Mouse (Mus musculus) urinary bladder, postnatal 10 days (tissue): ENCODE measurements around the gene Rnd2.
"Not testable (repeated sequence)": the region's sequence is repeated elsewhere in the genome, so short reads cannot be mapped to it uniquely, and the experiment has no call there.

Experiments used
- DNase-seq: peaks from one replicate; pipeline ENCODE4 v3.0.0; 2022; ENCODE audit warnings: low spot score

The Rnd2 gene

GRCm38 (mm10) chr11:101468731-101469130, 3.9 kb downstream of the Rnd2 start:
- no peak for DNase-seq

- DNase-seq: no peak
These were observed 4.4 kb downstream of the Rnd2 start for GRCm38 (mm10) chr11:101469155-101469554.

GRCm38 (mm10) chr11:101470206-101470605, 5.4 kb downstream of the Rnd2 start:
- no peak for DNase-seq

- no peak for DNase-seq
These were observed 7.1 kb downstream of the Rnd2 start for GRCm38 (mm10) chr11:101471926-101472325.

- no peak for DNase-seq
These were observed 7.5 kb downstream of the Rnd2 start for GRCm38 (mm10) chr11:101472336-101472735.

- not testable (repeated sequence) for DNase-seq
These were observed 8.9 kb downstream of the Rnd2 start for GRCm38 (mm10) chr11:101473686-101474085.

- DNase-seq: no peak
These were observed 9.5 kb downstream of the Rnd2 start for GRCm38 (mm10) chr11:101474298-101474697.

GRCm38 (mm10) chr11:101476361-101476760, 11.6 kb downstream of the Rnd2 start:
- not testable (repeated sequence) for DNase-seq

- DNase-seq: no peak
These were observed 12.4 kb downstream of the Rnd2 start for GRCm38 (mm10) chr11:101477194-101477551.

- no peak for DNase-seq
These were observed 12.9 kb downstream of the Rnd2 start for GRCm38 (mm10) chr11:101477552-101478211.

GRCm38 (mm10) chr11:101479171-101479635, 14.4 kb downstream of the Rnd2 start:
- no peak for DNase-seq

GRCm38 (mm10) chr11:101480912-101481311, 16.1 kb downstream of the Rnd2 start:
- no peak for DNase-seq

- no peak for DNase-seq
These were observed 19.0 kb downstream of the Rnd2 start for GRCm38 (mm10) chr11:101483804-101484203.

- DNase-seq: no peak
These were observed 19.4 kb downstream of the Rnd2 start for GRCm38 (mm10) chr11:101484245-101484644.

- no peak for DNase-seq
These were observed 20.0 kb downstream of the Rnd2 start for GRCm38 (mm10) chr11:101484814-101485213.

- no peak for DNase-seq
These were observed 20.8 kb downstream of the Rnd2 start for GRCm38 (mm10) chr11:101485509-101486028.

GRCm38 (mm10) chr11:101486126-101486525, 21.3 kb downstream of the Rnd2 start:
- no peak for DNase-seq

GRCm38 (mm10) chr11:101506269-101506780, 41.5 kb downstream of the Rnd2 start:
- DNase-seq: no peak

- no peak for DNase-seq
These were observed 42.3 kb downstream of the Rnd2 start for GRCm38 (mm10) chr11:101507090-101507489.

- no peak for DNase-seq
These were observed 54.1 kb downstream of the Rnd2 start for GRCm38 (mm10) chr11:101518937-101519336.

GRCm38 (mm10) chr11:101519364-101519763, 54.6 kb downstream of the Rnd2 start:
- no peak for DNase-seq
